In genomic region chr2:27538455-27539330, GRCm38 (mm10) we compare ENCODE assay signal across 7 mouse cellular contexts. TPM values are rescaled to one million over a fixed set of nuclear protein-coding genes. Genes with fewer than 3 reads are reported as not detected.
DNase-seq lines count a peak whose midpoint lies in the region; ATAC-seq lines count a peak whose summit lies in the region.
"Not testable (repeated sequence)": the region's sequence is repeated elsewhere in the genome, so short reads cannot be mapped to it uniquely, and the experiment has no call there.

No protein-coding gene starts in this region.

- H3K4me2 ChIP-seq in forebrain, embryonic 14.5 days (ENCODE audit: low read length) = peak overlapping the region; percentile 81
- not testable (repeated sequence) for H3K4me2 ChIP-seq in heart, embryonic 16.5 days (ENCODE audit: low read depth, low read length)
- H3K4me2 ChIP-seq in intestine, embryonic 16.5 days (ENCODE audit: low read depth, low read length) = 0 out of 2 replicates have a peak overlapping the region, but pooled peaks have one; percentile 28
- peak overlapping the region; percentile 73 for H3K4me2 ChIP-seq in limb, embryonic 13.5 days (replicated peaks)
- H3K4me2 ChIP-seq in lung, embryonic 16.5 days (ENCODE audit: low read depth, low read length) = peak overlapping the region; percentile 48
- H3K4me2 ChIP-seq in neural tube, embryonic 12.5 days (replicated peaks) = peak overlapping the region; percentile 70

- peak overlapping the region; percentile 4; the same call in 1 of the 2 replicates for H3K9ac ChIP-seq in forebrain, embryonic 14.5 days (ENCODE audit: low read length)
- peak overlapping the region; percentile 38; the same call in 1 of the 2 replicates for H3K9ac ChIP-seq in heart, embryonic 16.5 days (ENCODE audit: low read length)
- peak overlapping the region; percentile 25; the same call in 1 of the 2 replicates for H3K9ac ChIP-seq in intestine, embryonic 16.5 days (ENCODE audit: low read depth, low read length)
- not testable (repeated sequence) for H3K9ac ChIP-seq in limb, embryonic 13.5 days; lung, embryonic 16.5 days (ENCODE audit: low read length); neural tube, embryonic 12.5 days

- not testable (repeated sequence) for H3K27me3 ChIP-seq in forebrain, embryonic 14.5 days (replicated peaks; ENCODE audit: control insufficient read depth, insufficient read depth, low read length); heart, embryonic 16.5 days (ENCODE audit: control insufficient read depth, insufficient read depth, low read length); intestine, embryonic 16.5 days (replicated peaks; ENCODE audit: control insufficient read depth, insufficient read depth, low read length); limb, embryonic 13.5 days; lung, embryonic 16.5 days (ENCODE audit: control insufficient read depth, insufficient read depth, low read depth, low read length); neural tube, embryonic 12.5 days (replicated peaks)

- not testable (repeated sequence) for H3K27ac ChIP-seq in forebrain, embryonic 14.5 days (ENCODE audit: low read depth, low read length); neural tube, embryonic 12.5 days
- H3K27ac ChIP-seq in heart, embryonic 16.5 days (ENCODE audit: low read length) = peak overlapping the region; percentile 81
- H3K27ac ChIP-seq in intestine, embryonic 16.5 days (ENCODE audit: low read length) = peak overlapping the region; percentile 20; the same call in 1 of the 2 replicates
- H3K27ac ChIP-seq in limb, embryonic 13.5 days = peak overlapping the region; percentile 35; the same call in 1 of the 2 replicates
- H3K27ac ChIP-seq in lung, embryonic 16.5 days (ENCODE audit: low read length) = peak overlapping the region; percentile 41; the same call in 1 of the 2 replicates

- not testable (repeated sequence) for ATAC-seq in forebrain, embryonic 14.5 days; heart, embryonic 16.5 days (replicated peaks; ENCODE audit: extremely low read depth, insufficient read depth, low FRiP score); intestine, embryonic 16.5 days; limb, embryonic 13.5 days (ENCODE audit: low FRiP score, low read depth); lung, embryonic 16.5 days (ENCODE audit: low read depth); neural tube, embryonic 12.5 days (ENCODE audit: low FRiP score, low read depth)

- WGBS in forebrain, embryonic 14.5 days = 63% methylated on average over 5 of the region's 5 CpGs
- WGBS in heart, embryonic 16.5 days = 69% methylated on average over 5 of the region's 5 CpGs
- 65% methylated on average over 5 of the region's 5 CpGs for WGBS in intestine, embryonic 16.5 days
- 61% methylated on average over 5 of the region's 5 CpGs for WGBS in limb, embryonic 13.5 days
- 50% methylated on average over 5 of the region's 5 CpGs for WGBS in lung, embryonic 16.5 days
- WGBS in neural tube, embryonic 12.5 days = 70% methylated on average over 5 of the region's 5 CpGs

- H3K4me3 ChIP-seq in forebrain, embryonic 14.5 days (ENCODE audit: low read depth, low read length); heart, embryonic 16.5 days (ENCODE audit: low read length); intestine, embryonic 16.5 days (ENCODE audit: low read length); lung, embryonic 16.5 days (ENCODE audit: low read length); neural tube, embryonic 12.5 days: not testable (repeated sequence)
- H3K4me3 ChIP-seq in limb, embryonic 13.5 days = peak overlapping the region; percentile 14

- H3K9me3 ChIP-seq in forebrain, embryonic 14.5 days (replicated peaks; ENCODE audit: control insufficient read depth, low read length); heart, embryonic 16.5 days (replicated peaks; ENCODE audit: control insufficient read depth, low read length); intestine, embryonic 16.5 days (ENCODE audit: control insufficient read depth, low read length); limb, embryonic 13.5 days; lung, embryonic 16.5 days (ENCODE audit: control insufficient read depth, low read length); neural tube, embryonic 12.5 days: not testable (repeated sequence)

- peaks cover 29% of the 10 kb centered on the region for H3K36me3 ChIP-seq in forebrain, embryonic 14.5 days (ENCODE audit: control insufficient read depth, insufficient read depth, low read length)
- H3K36me3 ChIP-seq in heart, embryonic 16.5 days (ENCODE audit: control insufficient read depth, insufficient read depth) = peaks cover 22% of the 10 kb centered on the region
- H3K36me3 ChIP-seq in intestine, embryonic 16.5 days (ENCODE audit: control insufficient read depth, insufficient read depth, low read length) = peaks cover 13% of the 10 kb centered on the region
- peaks cover 31% of the 10 kb centered on the region for H3K36me3 ChIP-seq in limb, embryonic 13.5 days
- H3K36me3 ChIP-seq in lung, embryonic 16.5 days (ENCODE audit: control insufficient read depth, insufficient read depth, low read length) = peaks cover 25% of the 10 kb centered on the region
- H3K36me3 ChIP-seq in neural tube, embryonic 12.5 days = peaks cover 32% of the 10 kb centered on the region

- H3K4me1 ChIP-seq in forebrain, embryonic 14.5 days (ENCODE audit: control insufficient read depth, insufficient read depth, low read length); neural tube, embryonic 12.5 days: not testable (repeated sequence)
- peaks cover 14% of the 10 kb centered on the region for H3K4me1 ChIP-seq in heart, embryonic 16.5 days (ENCODE audit: control insufficient read depth, insufficient read depth, low read length)
- H3K4me1 ChIP-seq in intestine, embryonic 16.5 days (ENCODE audit: control insufficient read depth, insufficient read depth, low read length) = peaks cover 11% of the 10 kb centered on the region
- peaks cover 13% of the 10 kb centered on the region for H3K4me1 ChIP-seq in limb, embryonic 13.5 days
- peaks cover 10% of the 10 kb centered on the region for H3K4me1 ChIP-seq in lung, embryonic 16.5 days (replicated peaks; ENCODE audit: control insufficient read depth, insufficient read depth, low read length)

- DNase-seq in c-Kit-positive CD71-positive TER-119-negative erythroid progenitor cells, embryonic 14.5 days (ENCODE audit: low read depth) = peak; percentile 15
- DNase-seq in forebrain, embryonic 14.5 days (ENCODE audit: low spot score) = not testable (repeated sequence)

RNA-seq across cellular contexts. Expression of gene Wdr5, which starts 23.7 kb away (rescaled TPM):
- polyA plus RNA-seq in forebrain, embryonic 14.5 days (2014; fragmentation: Nextera tagmentation; extraction: Ambion mirVana) = 49.5 and 52.5 TPM in 2 replicates
- 32.2 and 34.3 TPM in 2 replicates for polyA plus RNA-seq in heart, embryonic 16.5 days (2015; fragmentation: Nextera tagmentation; extraction: Ambion mirVana)
- 40.0 and 44.8 TPM in 2 replicates for polyA plus RNA-seq in intestine, embryonic 16.5 days (2015; fragmentation: Nextera tagmentation; extraction: Ambion mirVana)
- polyA plus RNA-seq in limb, embryonic 13.5 days (2015; fragmentation: Nextera tagmentation; extraction: Ambion mirVana) = 62.5 and 63.6 TPM in 2 replicates
- polyA plus RNA-seq in lung, embryonic 16.5 days (2015; fragmentation: Nextera tagmentation; extraction: Ambion mirVana) = 49.8 and 53.0 TPM in 2 replicates
- 51.3 and 51.8 TPM in 2 replicates for polyA plus RNA-seq in neural tube, embryonic 12.5 days (2016; fragmentation: Nextera tagmentation; extraction: Ambion mirVana)

RNA-seq across cellular contexts. Expression of gene Brd3, which starts 31.2 kb away (rescaled TPM):
- polyA plus RNA-seq in forebrain, embryonic 14.5 days (2014; fragmentation: Nextera tagmentation; extraction: Ambion mirVana) = 155 and 170 TPM in 2 replicates
- polyA plus RNA-seq in heart, embryonic 16.5 days (2015; fragmentation: Nextera tagmentation; extraction: Ambion mirVana) = 57.1 and 61.0 TPM in 2 replicates
- 82.5 and 85.9 TPM in 2 replicates for polyA plus RNA-seq in intestine, embryonic 16.5 days (2015; fragmentation: Nextera tagmentation; extraction: Ambion mirVana)
- polyA plus RNA-seq in limb, embryonic 13.5 days (2015; fragmentation: Nextera tagmentation; extraction: Ambion mirVana) = 141 and 169 TPM in 2 replicates
- 84.9 and 99.0 TPM in 2 replicates for polyA plus RNA-seq in lung, embryonic 16.5 days (2015; fragmentation: Nextera tagmentation; extraction: Ambion mirVana)
- 139 TPM in 2 replicates for polyA plus RNA-seq in neural tube, embryonic 12.5 days (2016; fragmentation: Nextera tagmentation; extraction: Ambion mirVana)
